Mouse (Mus musculus) frontal cortex, postnatal 10 days (tissue): ENCODE results near the gene Brd4.

Experiments
- DNase-seq, 2 experiments: peaks; one replicate each; pipeline ENCODE4 v3.0.0; 2022; ENCODE audit warnings: low spot score in 2 of 2, mixed read lengths in 1 of 2

Gene Brd4

DNA sequence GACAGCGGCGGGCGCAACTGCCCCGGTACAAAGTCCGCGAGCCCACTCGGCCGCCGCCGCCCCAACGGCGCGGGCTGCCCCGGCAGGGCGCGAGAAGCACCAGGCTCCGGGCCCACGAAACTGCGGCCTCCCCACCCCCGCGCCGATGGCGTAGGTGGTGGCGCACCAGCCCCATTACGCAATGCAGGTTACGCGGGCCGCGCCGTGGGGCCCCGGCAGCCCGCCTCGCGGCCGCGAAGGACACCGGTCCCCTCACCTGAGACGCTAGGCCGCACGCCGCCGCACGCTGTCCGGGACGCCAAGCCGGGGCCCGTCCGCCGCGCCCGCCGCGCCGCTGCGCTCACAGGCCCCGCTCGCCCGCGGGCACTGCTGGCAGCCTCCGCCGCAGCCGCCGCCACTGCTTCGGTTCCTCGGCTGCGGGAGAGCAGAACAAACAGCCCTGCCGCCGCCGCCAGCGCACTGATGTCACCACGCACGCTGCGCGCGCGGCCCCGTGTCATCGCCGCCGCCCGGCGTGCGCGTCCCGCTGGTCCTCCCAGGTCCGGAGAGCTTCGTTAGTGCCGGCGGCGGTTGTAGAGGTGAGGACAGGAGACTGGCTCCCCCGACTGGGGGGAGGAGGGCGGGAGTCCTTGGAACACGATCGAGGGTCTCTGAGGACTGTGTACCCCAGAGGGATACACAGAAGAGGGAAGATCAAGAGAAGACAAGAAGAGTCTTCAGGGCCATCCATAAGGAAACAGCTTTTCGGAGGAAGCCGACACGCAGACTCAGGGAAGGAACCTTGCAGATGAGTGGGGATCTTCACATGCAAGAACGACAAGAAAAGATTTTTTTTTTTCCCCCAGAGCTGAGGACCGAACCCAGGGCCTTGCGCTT lies at the start of gene Brd4:
Gene Brd4, minus strand, starts transcription at position 461 of the 876 bp plus-strand sequence.
- peak; percentile 81 to 90 for DNase-seq

DNA sequence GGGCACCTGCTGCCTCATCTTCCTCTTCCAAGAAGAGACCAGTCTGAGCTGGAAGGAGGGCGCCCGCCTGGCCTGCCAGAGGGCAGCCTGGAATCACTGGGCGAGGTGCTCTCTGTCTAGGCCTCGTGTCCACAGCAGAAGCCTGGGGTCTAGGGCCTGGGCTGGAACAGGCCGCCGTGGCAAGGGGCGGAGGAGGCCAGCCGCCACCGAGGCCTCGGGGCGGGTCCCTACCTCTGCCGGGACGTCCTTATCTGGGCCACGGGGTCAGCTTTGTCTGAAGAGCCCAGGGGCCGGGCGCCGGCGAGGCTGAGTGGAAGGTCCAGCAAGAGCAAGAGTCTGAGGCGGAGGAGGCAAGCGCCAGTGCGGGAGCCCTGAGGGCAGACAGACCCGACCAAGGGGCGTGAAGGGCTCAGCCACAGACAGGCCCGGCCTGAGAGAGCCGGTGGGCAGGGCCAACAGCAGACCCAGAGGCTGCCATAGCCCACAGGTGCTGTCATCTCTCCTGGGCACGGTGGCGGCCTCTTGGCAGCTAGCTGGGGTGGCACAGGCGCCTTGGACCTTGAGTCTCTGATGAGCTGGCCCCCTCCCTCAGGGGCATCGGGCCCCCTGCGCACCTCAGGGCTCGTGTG lies 49.3 kb upstream of the Brd4 start:
- DNase-seq = no peak

DNA sequence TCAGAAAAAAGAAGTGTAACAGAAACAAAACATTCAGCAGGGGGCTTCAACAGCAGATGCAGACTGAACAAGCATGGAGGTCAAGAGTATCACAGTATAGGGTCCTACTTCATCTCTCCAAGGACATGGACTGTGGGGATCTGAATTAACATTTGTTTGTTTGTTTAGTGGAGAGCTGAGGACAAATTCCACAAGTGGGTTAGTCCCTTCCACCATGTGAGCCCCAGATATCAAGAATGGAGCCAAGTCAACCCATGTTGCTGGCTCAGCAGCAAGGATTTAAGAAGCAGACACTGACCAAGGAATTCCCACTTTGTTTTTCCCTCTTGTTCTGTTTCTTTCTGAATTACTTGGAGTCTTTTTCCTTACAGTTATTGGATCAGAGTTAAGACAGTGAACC lies 43.0 kb upstream of the Brd4 start:
- DNase-seq = no peak

DNA sequence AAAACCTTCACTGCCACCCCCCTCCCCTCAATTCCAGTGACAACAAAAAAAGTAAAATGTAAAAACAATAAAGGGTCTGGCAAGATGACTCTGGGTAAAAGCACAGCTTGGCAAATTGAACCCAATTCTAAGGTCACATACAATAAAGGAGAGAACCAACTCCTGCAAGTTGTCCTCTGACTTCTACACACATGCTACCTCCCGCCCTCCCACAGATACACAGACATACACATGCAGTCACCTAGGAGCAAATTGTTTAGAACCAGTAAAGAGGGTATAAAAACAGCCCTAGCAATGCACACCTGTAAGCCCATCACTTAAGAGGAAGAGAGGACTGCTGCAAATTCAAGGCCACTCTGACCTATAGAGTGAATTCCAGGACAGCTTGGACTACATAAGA lies 38.3 kb upstream of the Brd4 start:
- DNase-seq = no peak

DNA sequence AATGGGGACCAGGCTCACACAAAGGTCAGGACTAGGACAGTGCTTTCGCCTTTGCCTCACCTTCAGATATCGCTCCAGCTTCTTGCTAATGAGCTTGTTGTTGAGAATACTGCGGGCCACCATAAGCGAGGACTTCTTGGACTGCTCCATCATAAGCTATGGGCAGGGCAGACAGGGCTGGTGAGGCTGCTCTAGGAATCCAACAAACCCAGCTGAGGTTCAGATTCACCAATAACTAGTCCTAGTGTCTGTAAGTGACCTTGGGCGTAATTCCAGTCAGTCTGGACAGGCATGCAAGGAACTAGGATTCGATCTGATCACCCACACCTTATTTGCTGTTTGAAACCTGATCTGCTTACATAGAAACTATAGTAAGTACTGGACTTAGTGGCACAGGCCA lies 37.3 kb upstream of the Brd4 start:
- DNase-seq = no peak

DNA sequence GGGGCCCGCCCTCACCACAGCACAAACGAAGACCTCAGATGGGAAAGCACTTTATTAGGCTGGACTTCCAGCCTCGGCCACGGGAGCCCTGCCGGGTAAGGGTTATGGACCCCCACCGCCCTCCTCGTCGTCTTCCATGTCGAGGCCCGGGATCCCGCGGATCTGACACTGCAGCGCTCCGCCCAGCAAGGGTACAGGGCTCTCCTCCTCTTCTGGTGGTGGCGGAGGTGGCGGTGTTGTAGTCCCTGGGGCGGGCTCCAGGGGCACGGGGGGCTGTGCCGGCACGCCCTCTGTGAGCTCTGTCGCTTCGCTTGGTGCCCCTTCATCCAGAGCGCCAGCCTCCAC lies 36.8 kb upstream of the Brd4 start:
- DNase-seq = no peak

DNA sequence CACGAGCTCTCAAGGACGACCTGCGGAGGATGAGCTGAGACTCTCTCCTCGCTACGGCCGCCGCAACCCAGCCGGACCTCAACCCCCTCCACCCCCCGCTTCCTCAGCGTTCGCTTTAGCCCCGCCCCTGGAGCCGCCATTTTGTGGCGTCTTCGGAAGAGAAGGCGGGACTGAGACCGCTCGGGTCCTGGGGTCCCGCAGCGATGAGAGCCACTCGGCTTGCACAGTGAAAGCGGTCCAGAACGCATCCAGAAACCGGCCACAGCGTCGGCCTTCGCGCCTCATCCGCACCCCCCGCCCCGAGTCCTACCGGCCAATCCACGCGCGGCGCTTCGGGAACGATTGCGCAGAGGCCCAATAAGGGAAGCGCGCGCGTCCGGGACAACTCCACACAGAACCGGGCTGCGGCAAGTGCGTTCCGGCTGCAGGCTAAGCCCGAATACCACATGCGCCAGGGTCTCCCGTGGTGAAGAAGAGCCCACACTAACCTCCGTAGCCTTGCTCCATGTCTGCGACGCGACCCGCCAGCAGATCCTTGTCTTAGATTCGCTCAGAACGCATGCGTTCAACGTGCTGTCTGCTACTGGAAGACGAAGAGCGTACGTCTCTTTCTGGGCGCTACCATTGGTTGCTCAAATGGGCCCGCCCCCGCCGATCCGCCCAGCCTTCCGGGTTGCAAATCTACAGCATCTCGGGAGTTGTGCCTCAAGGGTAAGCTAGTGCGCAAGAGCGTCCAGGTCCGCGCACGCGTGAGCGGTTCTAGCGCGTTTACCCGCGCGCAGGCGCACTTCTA lies 36.3 kb upstream of the Brd4 start, which contains the start of gene Akap8:
Gene Akap8, minus strand, starts transcription at position 642 of the 793 bp plus-strand sequence.
- DNase-seq = peak; percentile 98 to 99

DNA sequence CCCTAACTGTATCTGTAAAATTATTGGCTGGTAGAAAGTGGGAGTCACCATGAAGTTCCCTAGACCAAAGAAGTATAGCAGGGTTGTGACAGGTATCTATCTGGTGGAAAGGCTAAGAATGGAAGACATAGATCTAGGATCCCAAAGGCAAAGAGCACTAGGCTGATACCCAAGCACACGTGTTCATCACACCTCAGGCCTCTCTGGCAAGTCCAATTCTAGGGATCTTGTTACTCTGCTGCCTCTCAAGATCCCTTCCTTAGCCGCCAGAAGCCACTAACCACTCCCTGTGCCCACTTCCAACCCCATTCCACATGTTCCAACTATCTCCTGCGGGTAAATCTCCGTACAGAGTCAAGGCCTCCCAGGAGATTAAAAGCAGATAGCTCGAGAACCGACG lies 35.4 kb upstream of the Brd4 start:
- DNase-seq = no peak

DNA sequence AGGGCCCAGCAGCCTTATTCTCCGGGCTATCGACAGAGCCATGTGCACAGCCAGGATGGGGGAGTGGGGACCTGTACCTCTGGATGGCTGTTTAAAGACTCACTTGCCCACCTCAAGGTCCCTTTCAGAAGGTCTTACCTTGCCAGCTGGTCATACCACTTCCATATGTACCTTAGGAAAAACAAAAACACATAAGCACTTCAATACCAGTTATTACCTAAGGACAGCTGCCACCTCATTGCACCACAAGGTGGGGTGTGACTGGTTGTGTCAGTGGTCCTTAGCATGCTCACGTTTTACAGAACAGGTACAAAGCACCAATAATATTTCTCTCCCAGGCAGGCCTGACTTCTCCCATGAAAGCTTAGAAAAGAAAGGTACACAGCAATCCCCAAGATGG lies 33.2 kb upstream of the Brd4 start:
- DNase-seq = no peak

DNA sequence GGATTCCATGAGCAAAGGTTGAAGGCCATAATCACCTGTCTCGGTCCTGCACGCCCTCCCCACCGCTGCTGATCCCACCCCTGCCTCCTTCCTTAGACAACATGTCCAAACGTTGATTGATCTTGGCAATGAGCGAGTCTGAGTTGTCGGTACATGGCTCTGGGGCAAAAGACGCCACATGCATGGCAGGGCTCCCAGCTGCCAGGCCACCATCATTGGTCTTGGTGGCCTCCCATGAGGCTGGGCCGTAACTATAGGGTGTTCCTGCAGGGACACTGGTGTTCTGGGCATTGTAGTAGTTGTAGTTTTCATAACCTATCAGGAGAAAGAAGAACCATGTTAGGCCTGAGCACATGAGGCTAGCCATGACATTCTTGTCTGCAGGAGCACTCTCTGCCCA lies 32.5 kb upstream of the Brd4 start:
- no peak for DNase-seq

DNA sequence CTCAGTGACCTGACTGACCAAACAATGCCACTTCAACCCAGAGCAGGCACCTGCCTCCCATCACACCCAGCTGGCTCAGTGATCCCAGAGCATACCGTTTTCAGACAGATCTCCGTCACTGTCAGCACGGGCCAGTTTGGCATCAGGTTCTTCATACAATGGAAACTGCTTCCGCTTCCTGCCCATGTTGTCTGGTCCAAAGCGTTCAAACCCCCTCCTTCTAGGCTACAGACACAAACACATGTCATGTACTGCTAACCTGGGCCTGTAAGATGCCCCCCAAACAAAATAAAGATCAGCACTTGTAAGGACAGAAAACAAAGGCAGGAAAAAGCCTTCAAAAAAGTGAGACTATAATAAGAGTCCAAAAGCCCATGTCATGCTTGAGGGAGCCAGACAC lies 31.0 kb upstream of the Brd4 start:
- DNase-seq = no peak

DNA sequence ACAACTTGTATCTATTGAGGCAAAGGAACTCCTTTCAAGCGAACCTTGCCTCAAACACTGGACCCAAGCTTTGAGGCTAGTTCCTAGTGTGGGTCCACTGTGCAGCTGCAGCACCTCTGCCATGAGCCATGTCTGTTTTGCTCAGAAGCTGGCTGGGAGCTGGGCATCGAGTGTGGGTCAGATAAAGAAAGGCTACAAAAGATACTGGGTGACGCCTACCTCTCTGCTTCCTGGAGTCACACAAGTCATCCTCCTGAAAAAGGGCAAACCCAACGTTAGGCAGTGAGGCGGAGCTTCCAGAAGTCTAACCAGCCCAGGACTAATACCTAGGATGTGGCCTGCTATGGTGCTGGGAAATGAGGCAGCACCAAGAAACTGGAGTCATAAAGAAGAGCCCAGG lies 29.4 kb upstream of the Brd4 start:
- DNase-seq = no peak

DNA sequence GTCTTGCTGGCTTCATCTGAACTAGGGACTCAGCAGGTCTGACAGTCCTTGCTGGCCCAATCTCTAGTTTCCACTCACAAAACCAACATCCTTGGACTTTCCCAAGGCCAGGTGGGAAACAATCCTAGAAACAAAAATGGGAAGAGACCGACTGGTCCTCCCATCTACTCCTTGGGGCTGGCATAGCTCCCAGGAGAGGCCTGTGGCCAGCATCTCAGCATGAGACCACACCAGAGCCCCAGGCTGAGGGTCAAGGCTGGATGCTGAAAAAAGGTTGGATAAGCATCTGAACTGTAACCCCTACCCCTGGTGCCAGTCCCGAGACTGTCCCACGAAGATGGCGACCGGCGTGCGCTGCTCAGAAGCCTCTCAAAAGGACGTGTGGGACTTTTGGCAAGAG lies 28.3 kb upstream of the Brd4 start:
- DNase-seq = no peak

DNA sequence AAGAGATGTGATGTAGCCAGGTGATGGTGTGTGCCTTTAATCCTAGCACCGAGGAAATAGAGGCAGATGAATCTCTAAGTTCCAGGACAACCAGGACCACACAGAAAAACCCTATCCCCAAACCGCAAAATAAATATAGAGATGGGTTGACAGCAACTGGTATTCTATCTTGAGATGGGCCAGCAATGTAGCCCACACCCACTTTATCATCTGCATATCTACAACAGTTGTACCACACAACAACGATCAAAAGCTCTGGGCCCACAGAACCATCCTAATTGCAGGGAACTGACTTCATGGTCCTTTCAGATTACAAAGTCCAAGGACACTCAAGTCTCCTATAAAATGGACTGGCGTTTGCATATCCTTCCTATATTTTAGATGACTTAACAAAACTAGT lies 23.4 kb upstream of the Brd4 start:
- no peak for DNase-seq

DNA sequence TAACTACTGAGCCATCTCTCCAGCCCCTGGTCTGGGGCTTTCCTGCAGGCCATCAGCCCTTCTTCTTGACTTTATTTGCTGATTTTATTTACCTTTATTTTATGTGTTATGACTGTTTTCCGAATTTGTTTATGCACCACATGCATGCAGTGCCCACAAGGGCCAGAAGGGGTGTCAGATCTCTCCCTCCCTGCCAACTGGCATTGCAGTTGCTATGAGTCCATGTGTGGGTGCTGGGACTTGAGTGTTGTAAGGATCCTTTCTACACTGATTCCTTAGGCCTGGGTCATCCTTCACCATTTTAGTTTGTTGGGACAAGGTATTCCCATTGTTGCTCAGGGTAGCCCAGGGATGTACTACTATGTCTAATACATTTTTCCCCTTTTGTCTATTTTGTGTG lies 13.6 kb upstream of the Brd4 start:
- no peak for DNase-seq

DNA sequence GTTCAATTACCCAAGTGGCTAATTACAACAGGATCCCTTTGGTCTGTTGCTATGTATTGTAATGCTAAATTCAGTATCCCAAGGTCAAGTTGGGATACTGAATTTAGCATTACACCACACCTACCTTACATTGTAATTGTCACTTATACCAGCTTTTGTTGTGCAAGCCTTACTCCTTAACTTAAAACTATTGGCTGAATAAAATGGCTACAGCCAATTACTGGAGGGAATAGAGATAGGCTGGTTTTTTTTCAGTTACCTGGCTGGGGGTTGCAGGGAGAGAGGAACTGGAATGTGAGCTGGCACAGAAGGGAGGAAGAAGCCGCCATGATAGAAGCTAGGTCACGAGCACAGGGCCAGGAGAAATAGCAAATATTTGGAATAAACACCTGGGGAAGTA lies 11.4 kb upstream of the Brd4 start:
- DNase-seq = no peak

DNA sequence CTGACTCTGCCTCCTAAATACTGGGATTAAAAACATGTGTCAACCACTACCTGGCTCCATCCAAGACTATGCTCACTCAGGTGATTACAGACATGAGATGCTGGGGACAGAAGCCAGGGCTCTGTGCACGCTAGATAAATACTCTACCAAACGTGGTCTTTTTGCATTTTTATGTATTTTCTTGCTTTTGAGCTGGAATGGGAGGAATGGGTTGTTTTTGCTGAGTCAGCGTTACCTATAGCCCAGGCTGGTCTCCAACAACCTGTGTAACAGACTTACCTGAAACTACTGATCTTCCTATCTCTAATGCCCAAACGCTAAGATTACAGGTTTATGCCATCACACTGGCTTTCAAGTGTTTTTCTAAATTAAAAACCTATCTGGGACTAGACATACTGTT lies 10.6 kb upstream of the Brd4 start:
- no peak for DNase-seq

DNA sequence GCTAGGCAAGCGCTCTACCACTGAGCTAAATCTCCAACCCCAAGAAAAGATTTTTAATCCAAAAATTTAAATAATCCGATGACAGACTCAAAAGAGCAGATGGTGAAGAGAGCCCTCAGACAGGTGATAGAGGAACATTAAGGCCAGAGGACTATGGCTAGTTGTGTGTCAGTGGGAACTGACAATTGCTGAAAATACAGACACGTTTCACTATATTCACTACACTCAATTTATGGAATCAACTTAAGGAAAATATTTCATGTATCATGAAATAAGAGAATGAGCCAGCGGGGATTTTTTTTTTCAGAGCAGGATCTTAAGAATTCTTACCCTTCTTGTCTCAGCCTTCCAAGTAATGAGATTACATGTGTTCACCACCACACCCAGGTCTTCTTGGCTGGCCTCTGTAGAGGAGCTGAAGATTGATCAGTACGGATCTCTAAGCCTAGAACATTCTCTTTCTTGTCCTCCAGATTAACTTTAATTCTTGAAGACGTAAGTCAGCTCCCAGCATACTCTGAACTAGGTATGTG lies 682 bp upstream of the Brd4 start:
- no peak for DNase-seq

DNA sequence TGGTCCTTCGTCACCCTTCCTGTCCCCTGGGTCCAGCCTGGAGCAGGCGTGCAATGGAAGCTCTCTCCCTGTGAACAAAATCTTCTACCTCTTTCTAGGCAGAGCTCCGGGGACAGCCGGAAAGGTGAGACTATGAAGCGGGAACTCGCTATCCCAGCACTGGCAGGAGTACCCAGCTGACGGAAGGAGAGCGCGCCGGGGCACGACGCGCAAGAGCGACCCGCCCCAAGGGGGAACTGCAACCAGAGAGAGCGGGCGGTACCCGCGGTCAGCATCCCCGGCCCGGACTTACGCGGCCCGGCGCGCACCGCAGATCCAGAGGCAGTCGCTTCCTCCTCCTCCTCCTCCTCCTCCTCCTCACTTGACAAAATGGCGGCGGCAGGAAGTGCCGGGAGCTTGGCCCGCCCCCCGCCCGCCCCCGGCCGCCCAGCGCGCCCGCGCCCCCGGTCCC lies 726 bp downstream of the Brd4 start:
- peak; percentile 34 to 53 for DNase-seq

DNA sequence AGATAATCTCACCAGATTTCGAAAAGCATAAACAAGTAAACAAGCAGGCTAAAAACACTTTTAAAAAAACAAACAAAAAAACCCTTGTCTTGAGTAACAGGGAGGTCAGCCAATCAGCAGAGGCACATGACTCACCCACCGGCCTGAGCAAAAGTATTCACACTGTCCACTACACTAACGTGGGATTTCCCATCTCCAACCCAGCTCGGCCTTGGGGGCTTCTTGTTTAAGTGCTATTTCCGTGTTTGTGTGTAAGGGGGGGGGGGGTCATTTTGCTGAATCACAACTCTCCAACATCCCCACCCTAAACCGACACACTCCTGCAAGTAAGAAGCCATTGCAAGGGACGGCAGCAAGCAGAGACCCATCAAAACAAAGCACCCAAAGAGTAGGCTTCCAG lies 1.2 kb downstream of the Brd4 start:
- DNase-seq = no peak

DNA sequence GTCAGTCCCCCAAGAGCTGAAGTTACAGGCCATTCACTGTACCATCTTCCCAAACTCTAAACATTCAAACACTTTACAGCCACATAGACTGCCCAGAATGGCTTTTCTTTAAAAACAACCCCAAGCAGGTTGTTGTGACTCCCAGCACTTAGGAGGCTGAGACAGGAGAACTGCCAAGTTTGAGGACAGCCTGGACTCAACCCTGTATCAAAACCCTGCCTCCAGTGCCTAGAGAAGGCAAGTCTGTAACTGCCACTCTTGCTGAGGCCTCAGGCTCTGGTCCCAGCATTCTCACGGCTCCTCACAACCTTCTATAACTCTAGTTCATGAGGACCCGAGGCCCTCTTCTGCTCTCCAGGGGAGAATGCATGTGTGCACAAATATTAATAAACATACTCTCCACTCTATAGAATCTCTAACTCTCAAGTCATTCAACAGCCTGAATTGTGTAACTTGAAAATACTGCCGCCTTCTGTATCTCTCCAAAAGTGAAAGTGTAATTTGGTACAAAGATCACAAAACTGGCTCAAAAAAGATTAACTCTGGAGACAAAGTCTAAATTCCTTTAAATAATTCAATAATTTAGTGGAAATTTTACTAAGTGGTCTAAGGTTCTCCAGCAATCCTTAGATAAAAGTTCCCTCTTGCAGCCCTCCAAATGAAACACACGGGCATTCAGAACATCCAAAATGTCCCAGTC lies 2.8 kb downstream of the Brd4 start:
- no peak for DNase-seq

DNA sequence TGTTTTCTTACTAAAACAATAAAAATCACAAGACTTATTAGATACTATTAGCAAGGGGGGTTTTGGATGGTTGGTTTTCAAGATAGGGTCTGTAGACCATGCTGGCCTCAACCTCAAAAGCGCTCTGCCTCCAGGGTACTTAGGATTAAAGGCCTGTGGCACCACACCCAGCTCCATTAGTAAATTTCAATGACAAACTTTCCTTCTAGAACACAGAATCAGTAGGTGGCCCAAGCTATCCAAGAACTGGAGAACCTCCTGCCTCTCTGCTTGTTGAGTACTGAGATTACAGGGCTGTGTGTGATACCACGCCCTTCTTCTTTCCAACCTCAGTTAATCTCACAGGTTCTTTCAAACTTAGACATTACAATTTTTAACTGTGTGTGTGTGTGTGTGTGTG lies 3.4 kb downstream of the Brd4 start:
- no peak for DNase-seq
